Mouse (Mus musculus) heart, postnatal 4 days (tissue): ENCODE measurements at regions not wholly inside any gene's neighbourhood (a gene's known extent, or its start where the extent isn't known, plus 50 kb on each side); places are given as distances from the start of the nearest gene placed in this dataset.

Experiments used
- DNase-seq: peaks from one replicate; pipeline ENCODE4 v3.0.0; 2021

DNA sequence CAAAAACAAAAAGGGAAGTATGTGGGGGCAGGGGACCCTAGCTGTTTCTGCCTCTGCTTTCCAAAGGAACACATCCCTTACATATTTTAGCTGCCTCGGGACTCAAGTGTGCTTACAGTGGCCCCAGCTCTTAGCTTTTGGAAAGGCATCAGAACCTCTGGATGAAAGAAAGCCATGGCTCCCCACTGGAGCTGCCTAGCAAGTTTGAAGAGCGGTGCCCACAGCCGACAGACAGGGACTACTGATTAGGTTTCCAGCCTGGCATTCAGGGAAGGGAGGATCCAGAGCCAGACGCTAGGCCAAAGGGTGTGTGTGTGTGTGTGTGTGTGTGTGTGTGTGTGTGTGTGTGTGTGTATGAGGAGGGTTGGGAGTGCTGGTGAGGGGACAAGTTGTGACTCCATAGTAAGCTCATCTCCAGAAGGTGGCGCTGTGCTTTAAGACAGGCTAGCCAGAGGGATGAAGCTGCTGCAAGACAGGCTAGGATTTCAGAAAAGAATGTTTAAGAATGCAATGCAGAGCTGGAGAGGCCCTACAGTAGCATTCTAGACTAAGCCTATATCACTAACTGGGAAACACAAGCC lies 318.9 kb downstream of the Mycn start:
- peak; percentile 89 for DNase-seq

DNA sequence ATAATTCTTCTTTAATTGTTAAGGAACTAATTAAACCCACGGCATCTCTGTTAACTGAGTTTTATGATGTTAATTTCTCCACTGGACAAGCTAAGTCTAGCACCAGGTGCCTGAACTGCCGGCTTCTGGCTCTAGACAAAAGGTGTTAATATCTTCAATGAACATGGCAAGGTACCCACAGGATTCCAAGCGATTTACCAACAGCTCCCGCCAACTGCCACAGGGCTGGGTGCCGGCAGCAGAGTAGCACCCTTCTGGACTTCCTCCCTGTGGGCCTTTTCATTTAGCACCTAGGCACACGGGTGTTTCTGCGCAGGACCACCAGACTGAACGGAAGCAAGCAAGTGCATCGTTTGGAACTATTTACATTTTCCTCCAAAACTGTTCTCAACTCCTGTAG lies 320.2 kb downstream of the Mycn start:
- DNase-seq: no peak

DNA sequence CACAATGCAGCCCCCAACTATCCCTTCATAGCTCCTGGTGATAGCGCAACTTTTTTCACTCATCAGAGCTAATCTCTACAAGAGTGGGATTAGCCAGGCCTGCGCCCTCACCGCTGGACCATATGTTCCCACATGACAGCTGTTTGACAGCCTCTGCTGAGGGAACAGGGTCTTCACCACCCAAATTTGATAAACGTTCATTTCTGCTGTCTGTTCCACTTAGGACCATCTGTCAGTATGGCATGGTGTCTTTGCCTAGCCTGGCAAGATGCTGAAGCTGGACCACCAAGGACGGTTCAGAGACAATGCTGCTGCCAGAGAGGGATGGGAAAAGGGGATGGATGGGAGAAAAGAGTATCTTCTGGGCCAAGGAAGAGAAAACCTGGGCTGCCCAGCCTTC lies 321.4 kb downstream of the Mycn start:
- DNase-seq: no peak

DNA sequence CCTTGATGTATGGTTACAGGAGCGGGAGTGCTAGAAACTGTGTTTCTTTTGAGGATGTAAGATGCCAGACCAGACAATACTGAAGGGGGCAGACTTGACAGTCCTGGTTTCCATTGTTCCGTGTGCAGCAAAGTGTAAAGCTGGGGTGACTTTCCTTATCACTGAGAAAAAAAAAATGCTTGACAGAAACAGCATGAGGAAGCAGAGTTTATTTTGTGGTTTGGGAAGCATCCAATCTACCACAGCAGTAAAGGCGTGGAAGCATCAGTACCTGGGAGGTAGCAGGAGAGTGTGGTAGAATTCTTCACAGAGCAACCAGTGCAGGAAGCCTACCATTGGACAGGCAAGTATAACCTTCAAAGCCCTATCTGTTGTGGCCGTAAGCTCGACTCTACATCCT lies 322.3 kb downstream of the Mycn start:
- no peak for DNase-seq

DNA sequence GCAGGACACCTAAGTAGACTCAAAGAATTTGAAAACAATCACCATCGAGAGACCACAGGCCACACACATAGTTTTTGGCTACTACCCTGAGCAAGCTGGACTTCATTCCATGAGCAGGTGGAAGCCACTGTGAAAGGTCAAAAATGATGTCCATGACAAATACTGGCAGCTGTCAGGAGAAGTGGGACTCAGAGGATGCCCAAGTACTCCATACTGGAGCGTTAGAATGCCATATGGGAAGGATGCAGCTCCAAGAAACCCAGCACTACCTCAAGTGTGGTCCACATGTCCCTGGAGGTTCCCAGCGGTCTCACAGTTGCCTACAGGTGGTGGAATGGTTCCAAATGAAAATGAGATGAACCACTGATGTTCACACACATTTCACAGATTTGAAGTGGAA lies 329.2 kb downstream of the Mycn start:
- no peak for DNase-seq

DNA sequence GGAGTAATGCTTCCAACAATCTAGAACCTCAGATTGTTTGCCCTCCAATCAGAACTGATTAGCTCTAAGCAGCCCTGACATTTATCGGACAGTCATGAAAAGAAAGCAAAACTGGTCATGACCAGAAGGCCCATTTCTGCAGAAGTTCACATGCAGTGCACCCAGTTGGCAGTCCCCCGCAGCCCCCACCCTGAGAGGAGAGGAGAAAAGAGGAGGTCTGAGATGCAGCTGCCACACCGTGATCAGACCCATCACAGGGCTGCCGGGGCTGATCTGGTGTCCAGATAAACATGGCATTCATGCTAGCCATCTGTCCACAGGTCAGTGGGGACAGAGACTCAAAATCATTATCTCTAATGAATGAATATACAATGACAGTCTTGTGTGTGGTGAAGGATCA lies 330.9 kb downstream of the Mycn start:
- no peak for DNase-seq

DNA sequence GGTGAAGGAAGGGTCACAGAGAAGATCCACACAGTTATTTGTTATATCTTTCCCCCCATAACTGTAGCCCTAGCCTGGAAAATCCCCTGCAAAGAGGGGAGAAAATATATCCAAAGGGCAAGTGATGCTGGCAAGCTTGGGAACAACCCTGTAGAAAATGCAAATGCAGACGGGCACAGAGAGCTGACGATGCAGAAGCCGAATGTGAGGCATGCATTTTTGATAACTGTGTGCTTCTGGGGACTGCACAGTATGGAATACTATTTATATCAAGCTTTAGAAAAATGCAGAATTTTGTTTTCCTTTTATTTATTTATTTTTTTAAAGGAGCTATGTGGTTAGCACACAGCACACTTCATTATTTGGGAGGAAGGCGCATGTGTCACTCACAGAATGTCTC lies 333.7 kb downstream of the Mycn start:
- DNase-seq: no peak

DNA sequence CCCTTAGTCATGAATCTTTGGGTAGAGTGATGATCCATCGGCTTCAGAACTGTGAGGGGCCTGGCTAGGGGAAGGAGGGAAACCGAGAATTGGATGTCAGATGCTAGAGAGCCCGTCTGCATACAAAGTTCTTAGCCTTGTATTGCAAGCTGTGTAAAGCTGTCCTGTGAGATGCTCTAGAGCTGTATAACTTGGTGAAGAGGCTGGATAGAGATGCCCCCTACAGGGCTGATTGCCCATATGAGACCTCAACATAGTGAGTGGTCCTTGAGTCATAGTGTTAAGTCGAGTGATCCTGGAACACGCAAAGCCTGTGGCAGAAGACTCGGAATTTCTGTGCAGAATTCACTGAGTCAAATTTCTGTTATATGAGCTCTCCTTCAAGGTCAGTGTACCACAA lies 334.8 kb downstream of the Mycn start:
- DNase-seq: no peak

DNA sequence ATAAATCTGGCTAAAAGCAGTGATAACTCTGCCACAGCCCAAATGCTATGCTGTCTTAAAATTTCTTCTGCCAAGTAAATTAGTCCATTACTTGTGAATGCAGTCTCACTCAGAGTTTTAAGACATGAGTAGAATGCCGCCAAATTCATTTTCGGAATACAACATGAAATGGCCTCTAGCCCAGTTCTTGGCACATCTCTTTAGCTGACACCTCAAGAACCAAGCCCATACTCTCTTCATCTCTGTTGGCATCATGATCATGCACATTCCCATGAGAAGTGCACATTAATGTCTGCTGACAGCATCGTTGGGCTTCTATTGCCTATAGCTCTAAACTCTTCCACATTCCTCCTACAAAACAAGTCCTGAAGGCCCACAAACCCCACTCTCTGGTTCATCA lies 336.2 kb downstream of the Mycn start:
- DNase-seq: no peak

DNA sequence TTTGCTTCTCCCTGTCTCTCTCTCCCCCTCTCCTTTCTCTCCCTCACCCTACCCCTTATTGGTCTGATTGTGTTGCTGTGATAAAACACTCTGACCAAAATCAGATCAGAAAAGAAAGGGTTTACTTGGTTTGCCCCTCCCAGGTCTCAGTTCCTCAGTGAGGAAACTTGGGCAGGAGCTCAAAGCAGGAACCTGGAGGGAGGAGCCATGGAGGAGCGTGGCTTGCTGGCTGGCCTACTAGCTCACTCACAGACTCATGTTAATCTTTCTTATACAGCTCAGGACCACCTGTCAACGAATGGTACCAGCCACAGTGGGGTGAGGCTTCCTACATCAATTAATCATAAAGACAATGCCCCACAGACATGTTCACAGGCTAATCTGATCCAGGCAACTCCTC lies 339.4 kb downstream of the Fam49a start:
- DNase-seq: no peak

DNA sequence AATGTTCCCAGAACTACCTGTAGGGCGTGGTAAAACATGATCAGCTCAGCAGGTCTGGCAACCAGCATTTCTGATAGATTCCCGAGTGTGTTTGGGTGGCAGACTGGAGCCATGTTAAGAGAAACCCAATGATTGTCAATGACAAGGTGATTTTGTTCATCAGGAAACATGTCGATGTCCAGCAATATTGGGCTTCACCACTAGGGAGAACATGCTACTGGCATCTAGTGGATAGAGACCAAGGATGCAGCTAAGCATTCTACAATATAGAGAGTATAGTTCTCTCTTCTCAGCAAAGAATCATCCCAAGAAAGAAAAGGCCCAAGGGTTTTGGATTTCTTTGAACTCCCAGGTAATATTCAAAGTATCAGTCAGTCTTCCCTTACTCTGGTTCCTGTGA lies 333.5 kb downstream of the Fam49a start:
- DNase-seq: no peak

DNA sequence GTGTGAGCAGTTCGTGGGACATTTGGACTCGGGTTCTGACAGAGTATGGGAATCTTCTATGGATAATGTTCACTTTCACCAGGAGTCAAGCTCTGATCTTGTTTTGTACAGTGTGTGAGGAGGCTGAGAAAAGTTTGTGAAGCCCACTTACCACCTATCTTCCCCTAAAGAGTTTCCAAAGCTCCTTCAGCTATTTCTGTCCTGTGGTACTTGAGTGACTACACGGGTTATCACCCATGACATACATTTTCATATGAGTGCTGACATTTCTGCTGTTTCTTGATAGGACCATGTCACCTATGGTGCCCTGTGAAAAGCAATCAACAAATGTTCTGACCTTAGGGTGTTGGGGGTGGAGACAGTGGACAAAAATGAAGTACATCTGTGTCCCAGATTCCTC lies 332.6 kb downstream of the Fam49a start:
- DNase-seq: no peak

DNA sequence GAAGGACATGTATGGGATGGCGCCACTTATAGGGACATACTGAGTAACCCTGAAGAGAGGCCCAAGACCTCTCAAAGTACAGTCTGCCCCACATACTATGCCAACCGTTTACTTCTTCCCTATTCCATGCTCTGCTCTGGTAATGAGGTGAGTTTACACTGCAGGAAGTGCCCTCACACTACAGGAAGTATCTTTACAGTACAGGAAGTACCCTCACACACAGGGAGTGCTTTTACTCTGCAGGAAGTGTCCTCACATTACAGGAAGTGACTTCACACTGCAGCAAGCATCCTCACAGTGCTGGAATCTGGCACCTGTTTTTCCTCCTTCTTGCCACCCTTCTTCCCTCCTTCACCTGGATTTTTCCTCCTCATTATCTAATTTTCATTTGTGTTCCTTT lies 331.4 kb downstream of the Fam49a start:
- DNase-seq: no peak

DNA sequence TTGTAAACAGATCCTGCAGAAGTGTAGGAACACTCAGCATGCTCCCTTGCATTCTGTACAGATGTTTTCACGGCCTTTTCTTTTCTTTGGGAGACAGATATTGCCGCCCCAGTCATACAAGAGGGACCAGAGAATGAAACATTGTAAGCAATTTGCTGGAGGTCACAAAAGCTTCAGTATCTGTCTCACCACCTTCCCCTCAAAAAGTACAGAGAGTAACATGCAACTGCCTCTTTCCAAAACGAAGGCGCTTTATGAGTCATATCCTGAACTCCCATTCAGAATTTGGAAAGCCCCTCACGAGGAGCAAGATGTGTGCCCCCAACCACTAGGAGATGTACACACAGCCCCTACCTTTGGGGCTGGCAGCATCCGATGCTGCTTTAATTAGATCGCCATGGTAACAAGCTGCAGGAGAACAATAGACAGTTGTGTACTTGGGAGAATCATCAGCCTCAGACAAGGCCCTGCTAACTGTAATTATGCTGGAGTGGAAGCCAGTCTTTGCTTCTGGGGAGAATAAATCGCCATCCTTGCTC lies 328.9 kb downstream of the Fam49a start:
- DNase-seq: no peak

DNA sequence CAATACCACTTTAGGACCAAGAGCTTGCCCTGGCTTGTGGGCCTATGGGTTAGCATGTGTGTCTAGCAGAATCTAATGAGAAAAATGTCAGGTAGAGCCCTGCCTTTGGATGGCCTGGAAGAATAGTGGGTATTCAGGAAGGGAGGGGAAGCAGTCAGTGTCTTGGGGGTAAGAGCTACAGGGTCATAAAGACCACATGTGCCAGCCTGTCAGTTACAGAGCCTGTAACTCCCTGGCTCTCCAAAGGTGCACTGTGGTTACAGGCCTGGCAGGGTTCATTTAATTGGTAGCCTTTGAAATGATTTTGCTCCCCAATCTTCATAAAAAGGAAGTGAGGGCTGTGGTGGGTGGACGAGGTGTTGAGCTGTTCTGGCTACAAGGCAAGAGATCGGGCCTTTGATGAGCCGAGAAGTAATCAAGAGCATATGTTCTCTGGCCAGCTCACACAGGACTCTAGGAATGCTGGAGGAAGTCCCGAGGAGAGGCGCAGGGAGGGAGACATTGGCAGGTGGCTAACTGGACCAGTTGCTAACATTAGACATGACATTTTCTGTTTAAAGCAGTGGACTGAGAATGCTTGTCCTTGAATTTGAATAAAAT lies 326.9 kb downstream of the Fam49a start:
- peak; percentile 13 for DNase-seq

DNA sequence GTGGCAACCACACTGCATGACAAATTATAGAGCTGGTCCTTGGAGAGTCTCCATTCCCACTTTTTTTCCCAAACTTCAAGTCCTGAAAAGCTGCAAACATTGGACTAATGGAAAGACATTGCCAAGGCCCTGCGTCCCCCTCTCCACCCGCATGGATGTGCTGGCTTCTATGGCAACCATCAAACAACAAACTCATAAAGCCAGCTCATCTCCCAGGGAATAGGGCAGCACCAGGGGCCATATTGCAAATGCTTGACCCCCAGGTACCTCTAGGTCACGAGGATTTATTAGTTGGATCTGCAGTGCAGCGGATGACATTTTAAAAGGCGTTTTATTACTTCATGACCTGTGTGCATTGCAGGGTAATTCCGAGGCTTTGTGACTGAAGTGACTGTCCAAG lies 324.5 kb downstream of the Fam49a start:
- no peak for DNase-seq

DNA sequence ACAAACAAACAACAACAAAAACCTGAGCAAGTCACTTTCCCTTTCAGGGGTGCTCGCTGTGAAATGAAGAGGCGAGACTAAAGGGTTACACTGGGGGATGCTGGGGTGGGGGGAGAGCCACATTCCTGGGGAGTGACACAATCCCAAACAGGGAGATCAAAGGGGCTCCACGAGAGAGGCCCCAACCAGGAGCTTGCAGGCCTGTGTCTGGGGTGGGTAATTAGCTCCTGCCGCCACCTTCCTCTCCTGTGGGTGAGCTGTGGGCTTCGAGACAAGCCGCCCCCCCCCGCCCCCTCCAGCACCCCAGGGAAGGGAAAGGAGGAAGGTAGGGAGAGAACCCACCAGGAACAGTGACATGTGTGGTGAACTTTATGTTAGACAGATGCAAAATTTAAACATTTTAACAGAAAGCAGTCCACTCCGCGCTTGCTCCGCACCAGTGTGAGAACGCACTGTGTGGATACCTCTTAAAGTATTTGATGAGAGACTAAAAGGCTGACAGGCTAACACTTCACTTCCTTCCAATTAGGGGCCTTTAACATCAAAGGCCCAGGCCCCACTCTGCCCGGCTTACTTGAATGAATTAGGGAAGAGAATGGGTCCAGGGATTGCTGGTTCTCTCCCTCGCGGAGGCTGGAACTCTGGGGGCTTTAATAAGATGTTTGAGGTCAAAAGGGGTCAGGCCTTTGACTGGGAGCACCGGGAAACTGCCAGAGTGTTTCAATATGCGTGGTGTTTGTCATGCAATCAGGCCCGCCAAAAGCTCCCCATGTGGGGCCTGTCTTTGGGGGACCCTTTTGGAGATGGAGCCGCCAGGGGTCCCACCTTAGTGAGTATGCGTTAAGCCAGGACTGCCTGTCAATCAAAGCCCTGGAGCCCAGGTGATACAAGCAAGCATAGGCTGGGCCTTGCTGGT lies 319.6 kb downstream of the Fam49a start:
- no peak for DNase-seq

DNA sequence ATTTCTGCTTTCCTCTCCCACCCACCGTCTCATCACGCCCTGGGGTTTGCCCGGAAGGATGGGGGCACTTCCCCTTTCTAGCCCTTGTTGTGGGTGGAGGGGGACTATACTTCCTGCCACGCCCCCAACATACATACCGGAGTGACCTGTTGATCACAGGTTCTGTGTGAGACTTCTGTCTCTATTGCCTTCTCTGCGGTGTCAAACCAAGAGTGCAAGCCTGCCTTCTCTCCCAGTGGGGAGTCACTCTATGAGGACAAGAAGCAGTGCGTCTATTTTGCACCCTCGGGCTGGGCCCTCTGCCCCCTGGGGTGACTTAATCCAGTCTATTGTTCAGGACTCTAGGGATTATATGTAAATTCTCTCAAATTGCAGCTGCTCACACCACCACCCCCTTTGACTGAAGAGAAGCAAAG lies 318.8 kb downstream of the Fam49a start:
- DNase-seq: no peak

DNA sequence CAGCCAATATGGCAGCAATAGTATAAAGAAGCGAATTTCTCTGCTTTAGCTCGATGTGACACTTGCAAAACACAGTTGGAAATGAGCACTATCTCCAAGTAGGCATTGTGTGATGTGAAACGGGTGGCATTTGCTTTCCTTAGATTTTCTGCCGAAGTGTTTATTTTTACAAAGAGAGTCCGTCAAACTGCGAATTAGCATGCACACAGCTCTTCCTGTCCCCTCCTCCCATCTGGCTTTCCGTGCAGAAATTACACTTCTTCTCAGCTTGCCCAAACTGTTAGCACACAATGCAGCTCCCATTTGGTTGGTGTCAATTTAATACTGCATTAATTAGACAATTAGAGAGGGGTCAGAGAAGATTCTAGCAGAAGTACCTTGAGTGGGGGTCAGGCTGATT lies 316.3 kb downstream of the Fam49a start:
- no peak for DNase-seq

DNA sequence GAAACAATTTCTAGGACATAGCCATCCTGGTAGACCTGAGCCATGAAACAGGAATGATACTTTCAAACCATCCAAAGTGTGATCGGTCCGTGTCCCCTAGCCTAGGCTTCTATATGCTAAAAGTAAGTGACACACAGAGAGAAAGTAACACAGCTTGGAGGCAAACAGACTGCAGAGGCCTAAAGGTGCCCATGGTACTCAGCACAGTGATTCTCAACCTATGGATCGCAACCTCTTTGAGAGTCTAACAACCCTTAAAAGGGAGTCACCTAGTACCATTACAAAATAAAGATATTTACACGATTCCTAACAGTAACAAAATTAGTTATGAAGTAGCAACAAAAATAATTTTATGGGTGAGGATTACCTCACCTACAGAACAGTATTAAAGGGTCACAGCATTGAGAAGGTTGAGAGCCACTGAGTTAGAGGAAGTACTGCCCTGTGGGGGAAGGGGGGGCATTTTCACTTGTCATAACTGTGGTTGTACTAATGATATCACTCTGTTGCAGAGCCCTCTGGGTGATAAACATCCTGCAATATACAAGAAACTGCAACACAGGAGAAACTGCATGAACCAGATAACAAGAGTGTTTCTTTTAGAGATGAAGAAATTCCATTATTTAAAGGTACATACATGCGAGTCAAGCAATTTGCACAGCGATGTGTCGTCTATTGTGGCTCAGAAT lies 308.8 kb downstream of the Fam49a start:
- no peak for DNase-seq

DNA sequence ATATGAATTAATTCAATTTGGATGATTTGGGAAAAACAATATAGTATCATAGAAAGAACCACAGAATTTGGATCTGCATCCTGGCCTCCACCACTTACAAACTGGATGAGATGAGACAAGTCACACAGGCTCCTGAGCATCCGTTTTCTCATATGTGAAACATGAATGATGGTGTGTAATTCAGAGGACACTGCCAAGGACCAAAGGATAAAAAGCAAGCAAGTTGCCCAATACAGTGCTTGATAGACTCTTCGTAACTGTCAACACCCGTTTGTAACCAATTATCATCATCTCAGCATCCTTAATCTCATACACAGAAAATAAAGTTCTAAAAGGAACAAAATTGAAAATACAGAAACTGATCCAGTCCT lies 305.8 kb downstream of the Fam49a start:
- DNase-seq: no peak

DNA sequence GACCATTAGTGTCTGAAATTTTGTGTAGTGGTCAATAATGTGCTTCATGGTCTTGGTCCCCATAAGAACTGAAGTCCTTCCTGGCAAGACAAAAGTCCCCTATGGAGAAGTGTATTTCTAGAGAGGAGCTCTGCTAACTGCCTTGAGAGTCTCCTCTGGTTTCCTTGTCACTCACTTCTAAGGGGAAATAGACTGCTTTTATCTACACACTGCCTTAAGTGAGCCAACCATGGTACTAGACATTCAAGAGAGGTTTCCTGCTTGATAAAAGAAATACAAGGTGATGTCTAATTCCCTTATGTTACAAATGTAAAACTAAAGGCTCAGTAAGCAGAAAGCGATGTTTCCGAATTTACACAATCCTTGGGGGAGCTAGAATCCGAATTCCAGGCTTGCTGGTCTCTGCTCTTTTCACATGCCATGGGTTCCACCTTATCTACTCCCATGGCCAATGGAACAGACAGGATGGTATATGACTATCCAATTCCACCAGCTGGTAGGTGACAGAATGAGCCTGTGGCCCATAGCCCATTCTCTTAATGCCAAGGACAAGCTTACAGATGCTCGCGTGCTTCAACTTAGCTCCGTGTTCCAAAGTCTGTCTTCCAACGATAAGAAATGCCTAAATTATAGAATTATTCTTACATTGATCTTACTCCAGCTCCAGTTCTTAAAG lies 305.3 kb downstream of the Fam49a start:
- no peak for DNase-seq

DNA sequence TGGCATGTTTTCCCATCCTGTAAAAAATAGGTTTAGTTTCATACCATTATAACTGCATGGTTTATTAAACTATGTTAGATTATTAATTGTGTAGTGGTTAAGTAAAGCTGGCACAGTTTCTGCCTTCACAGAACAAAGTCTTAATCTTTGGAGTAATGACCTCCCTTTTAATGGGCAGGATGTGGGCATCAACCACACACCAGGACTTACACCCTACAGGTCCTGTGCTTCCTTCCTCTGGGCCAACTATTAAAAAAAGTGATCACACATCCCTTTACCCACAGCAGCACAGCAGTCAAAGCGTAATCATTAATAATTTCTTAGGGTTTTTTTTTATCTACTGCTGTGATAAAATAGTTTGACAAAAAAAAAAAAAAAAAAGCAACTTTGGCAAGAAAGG lies 300.3 kb downstream of the Fam49a start:
- DNase-seq: no peak
